Mouse (Mus musculus) thymus, adult 2 months (tissue): ENCODE results near the gene Fgfr2. TPM values are rescaled to one million over a fixed set of nuclear protein-coding genes. Genes with fewer than 3 reads are reported as not detected.

Experiments used
- DNase-seq: peaks from one replicate; pipeline ENCODE4 v3.0.0; 2021
- H3K27ac ChIP-seq: fragments of 200-500 bp; 2 replicates; pipeline ENCODE4 v1.5.1; 2012; ENCODE audit warnings: low read length, control low read depth; ENCODE audit not compliant: control insufficient read depth, insufficient read depth
- H3K27me3 ChIP-seq: fragments of 200-500 bp; 2 replicates; pipeline ENCODE4 v1.6.1; 2012; ENCODE audit warnings: mild to moderate bottlenecking, low read length, moderate library complexity, mixed read lengths; ENCODE audit not compliant: control insufficient read depth, insufficient read depth
- H3K36me3 ChIP-seq: fragments of 200-500 bp; 2 replicates; pipeline ENCODE4 v1.6.1; 2012; ENCODE audit warnings: mild to moderate bottlenecking, low read length, moderate library complexity; ENCODE audit not compliant: control insufficient read depth, insufficient read depth
- H3K4me1 ChIP-seq: fragments of 200-500 bp; replicated peaks from 2 replicates; pipeline ENCODE4 v1.6.1; 2012; ENCODE audit warnings: low read length; ENCODE audit not compliant: control insufficient read depth, insufficient read depth
- H3K4me3 ChIP-seq: fragments of 200-500 bp; 2 replicates; pipeline ENCODE4 v1.5.1; 2012; ENCODE audit warnings: mild to moderate bottlenecking, low read length, control low read depth, moderate library complexity; ENCODE audit not compliant: control insufficient read depth, insufficient read depth
- CTCF ChIP-seq: fragments of 200-500 bp; IDR thresholded peaks from 2 replicates; pipeline ENCODE4 v1.5.1; 2012; ENCODE audit warnings: mild to moderate bottlenecking, control low read depth, low read length, moderate library complexity, borderline replicate concordance; ENCODE audit not compliant: control insufficient read depth, poor library complexity, insufficient read depth; ENCODE audit errors: extremely low read depth
- POLR2A ChIP-seq: fragments of 200-500 bp; IDR thresholded peaks from 2 replicates; pipeline ENCODE4 v1.6.1; 2012; ENCODE audit warnings: mild to moderate bottlenecking, low read length, control low read depth, moderate library complexity; ENCODE audit not compliant: control insufficient read depth, poor library complexity, insufficient read depth; ENCODE audit errors: extremely low read depth
- WGBS: fragments of 180-500 bp; shearing (Covaris S2); methylation state at CpG from one replicate; pipeline ENCODE4 v1.1.7; 2018; 5-methylcytosine and 5-hydroxymethylcytosine counted together
- polyA plus RNA-seq: library from polyadenylated mRNA; depleted of rRNA; stranded (reverse); fragments of >200 nt; gene quantifications from 2 replicates; pipeline ENCODE4 v1.2.3, GENCODE M21; 2012

Fgfr2 gene
- polyA plus RNA-seq, 1 experiment: 12.1 TPM

- Histone ChIP-seq H3K36me3 (no peaks in the 10 kb centered on the region), H3K4me3 (no peak overlapping the region), H3K27ac (no peak overlapping the region), H3K4me1 (no peaks in the 10 kb centered on the region), H3K27me3 (no peaks in the 10 kb centered on the region)
- WGBS: 87% methylated on average over 5 of the region's 5 CpGs
- DNase-seq: no peak
- no peak for TF ChIP-seq CTCF
- TF ChIP-seq POLR2A: no peak
Observed at GRCm38 (mm10) chr7:130980130-130980529, 2143.0 kb downstream of the Fgfr2 start.

DNA sequence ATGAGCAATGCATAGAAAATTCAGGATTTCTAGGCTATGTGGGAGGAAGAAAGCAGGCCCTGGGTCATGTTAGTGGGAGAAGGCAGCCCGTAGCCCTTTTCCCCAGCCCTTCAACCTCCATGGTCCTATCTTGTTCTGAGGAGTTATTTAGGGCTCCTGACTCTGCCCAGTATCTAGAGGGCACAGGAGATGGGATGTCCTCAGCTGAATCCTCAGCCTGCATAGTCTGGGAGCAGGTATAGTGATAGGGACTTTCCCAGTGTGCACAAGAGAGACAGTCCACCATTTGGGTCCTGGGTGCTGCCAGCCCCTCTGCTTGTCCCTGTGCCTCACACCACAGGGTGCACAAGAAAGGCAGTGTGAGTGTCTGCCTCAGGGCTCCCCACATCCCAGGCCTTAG, 2144.6 kb downstream of the Fgfr2 start:
- Histone ChIP-seq H3K4me3 (no peak overlapping the region), H3K4me1 (no peaks in the 10 kb centered on the region), H3K27me3 (no peaks in the 10 kb centered on the region), H3K27ac (no peak overlapping the region), H3K36me3 (no peaks in the 10 kb centered on the region)
- DNase-seq: no peak
- WGBS: 92% methylated on average over 1 of the region's 1 CpGs
- TF ChIP-seq POLR2A: no peak
- TF ChIP-seq CTCF: no peak

DNA sequence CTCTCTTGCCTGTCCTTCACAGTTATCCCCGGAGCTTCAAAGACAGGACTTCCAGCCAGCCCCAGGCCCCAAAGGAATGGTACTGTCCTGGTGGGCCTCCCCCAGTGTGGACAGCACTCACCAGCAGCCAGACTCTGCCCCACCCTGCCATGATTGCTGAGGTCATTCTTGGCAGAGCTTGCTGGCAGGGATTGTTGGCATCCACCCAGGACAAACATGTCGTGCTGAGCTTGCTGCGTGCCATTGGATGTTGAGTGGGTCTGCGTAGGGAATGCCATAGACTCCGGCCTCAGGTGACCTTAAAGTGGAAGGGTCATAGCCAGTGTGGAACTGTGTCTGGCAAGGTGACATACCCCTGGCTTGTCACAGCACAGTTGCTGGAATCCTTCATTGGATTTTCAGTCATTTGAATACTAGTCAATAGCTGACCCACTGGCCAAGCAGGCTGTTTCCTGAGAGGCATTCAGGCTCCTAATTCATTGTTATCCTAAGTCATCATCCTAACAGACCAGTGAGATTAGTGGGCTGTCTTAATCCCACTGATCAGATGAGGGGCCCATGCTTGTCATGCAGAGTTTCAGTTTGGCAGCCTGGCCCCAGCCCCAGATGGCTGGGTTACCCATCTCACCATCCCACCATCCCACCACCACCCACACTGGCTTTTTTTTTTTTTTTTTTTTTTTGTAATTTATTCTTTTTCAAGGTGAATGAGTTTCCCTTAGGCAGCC, 2145.2 kb downstream of the Fgfr2 start:
- no peak overlapping the region for H3K4me3 ChIP-seq
- TF ChIP-seq CTCF (no peak), POLR2A (no peak)
- no peak overlapping the region for H3K27ac ChIP-seq
- no peak for DNase-seq
- H3K27me3 ChIP-seq: no peaks in the 10 kb centered on the region
- WGBS: 88% methylated on average over 5 of the region's 5 CpGs
- H3K36me3 ChIP-seq: no peaks in the 10 kb centered on the region
- no peaks in the 10 kb centered on the region for H3K4me1 ChIP-seq

GRCm38 (mm10) chr7:130976305-130976935, 2146.7 kb downstream of the Fgfr2 start:
- H3K27me3 ChIP-seq: no peaks in the 10 kb centered on the region
- H3K36me3 ChIP-seq: no peaks in the 10 kb centered on the region
- TF ChIP-seq CTCF (no peak), POLR2A (no peak)
- no peak overlapping the region for H3K4me3 ChIP-seq
- no peak for DNase-seq
- no peaks in the 10 kb centered on the region for H3K4me1 ChIP-seq
- H3K27ac ChIP-seq: no peak overlapping the region
- 60% methylated on average over 13 of the region's 13 CpGs for WGBS

GRCm38 (mm10) chr7:130972767-130973166, 2150.4 kb downstream of the Fgfr2 start:
- H3K36me3 ChIP-seq: no peaks in the 10 kb centered on the region
- no peaks in the 10 kb centered on the region for H3K4me1 ChIP-seq
- no peak overlapping the region for H3K4me3 ChIP-seq
- H3K27me3 ChIP-seq: no peaks in the 10 kb centered on the region
- TF ChIP-seq POLR2A (no peak), CTCF (no peak)
- DNase-seq: no peak
- WGBS: 90% methylated on average over 9 of the region's 9 CpGs
- no peak overlapping the region for H3K27ac ChIP-seq

- no peak for DNase-seq
- H3K4me1 ChIP-seq: no peaks in the 10 kb centered on the region
- H3K4me3 ChIP-seq: no peak overlapping the region
- H3K27ac ChIP-seq: no peak overlapping the region
- no peaks in the 10 kb centered on the region for H3K27me3 ChIP-seq
- no peaks in the 10 kb centered on the region for H3K36me3 ChIP-seq
- WGBS: 88% methylated on average over 3 of the region's 3 CpGs
- TF ChIP-seq CTCF: no peak
- TF ChIP-seq POLR2A: no peak
Observed at GRCm38 (mm10) chr7:130969507-130969906, 2153.6 kb downstream of the Fgfr2 start.
